Mouse (Mus musculus): ENCODE measurements at regions not wholly inside any gene's neighbourhood (a gene's known extent, or its start where the extent isn't known, plus 50 kb on each side); places are given as distances from the start of the nearest gene placed in this dataset.

DNA sequence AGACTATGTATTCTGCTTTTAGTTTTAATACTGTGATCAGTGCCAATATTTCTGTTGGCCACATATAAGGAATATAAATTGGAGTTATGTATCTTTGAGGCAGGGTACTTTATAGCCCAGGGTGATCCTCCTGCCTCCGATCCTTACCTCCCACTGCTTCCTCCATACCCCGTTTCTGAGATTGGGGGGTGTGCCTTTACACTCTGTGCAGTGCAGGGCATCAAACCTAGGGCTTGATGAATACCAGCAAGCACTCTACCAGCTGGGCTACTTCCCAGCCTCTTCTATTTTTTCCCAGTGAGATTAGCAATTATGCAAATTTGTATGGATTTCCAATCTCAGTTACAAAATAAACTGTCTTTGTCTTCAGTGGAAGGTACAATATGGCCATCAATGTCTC, 97.3 kb upstream of the Tsc22d2 start:
- no peak for DNase-seq

- peak; percentile 49 for DNase-seq
Measured at GRCm38 (mm10) chr3:58318756-58319155, 95.8 kb upstream of the Tsc22d2 start.

DNA sequence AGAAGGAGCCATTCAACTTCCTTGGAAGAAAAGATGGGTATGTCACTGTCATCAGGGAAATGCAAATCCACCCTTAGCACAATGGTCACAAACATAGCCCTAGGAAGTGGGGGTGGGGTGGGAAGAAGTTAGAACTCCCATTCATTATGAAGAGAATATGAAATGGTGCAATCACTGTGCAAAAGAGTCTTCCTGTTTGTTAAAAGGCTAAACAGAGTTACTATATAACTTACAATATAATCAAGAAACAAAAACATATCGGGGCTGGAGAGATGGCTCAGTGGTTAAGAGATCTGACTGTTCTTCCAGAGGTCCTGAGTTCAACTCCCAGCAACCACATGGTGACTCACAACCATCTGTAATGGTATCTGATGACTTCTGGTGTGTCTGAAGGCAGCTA, 95.1 kb upstream of the Tsc22d2 start:
- no peak for DNase-seq

DNA sequence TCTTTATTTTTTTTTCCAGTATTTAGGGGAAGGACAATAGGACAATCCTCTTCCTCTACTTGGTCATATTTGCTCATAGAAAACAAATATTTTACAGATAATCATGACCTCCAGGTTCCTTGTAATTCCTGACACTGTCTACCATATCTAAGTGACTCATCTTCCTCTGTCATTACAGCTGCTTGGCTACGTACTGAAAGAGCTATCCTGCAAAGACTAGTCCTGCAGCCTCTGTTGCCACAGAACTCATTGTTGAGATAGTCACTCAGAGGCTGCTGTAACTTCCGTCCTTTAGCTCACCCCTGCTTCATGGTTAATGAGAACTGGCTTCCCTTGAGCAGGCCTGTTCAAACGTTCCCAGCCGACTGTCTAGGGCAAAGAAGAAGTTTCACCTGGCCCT, 93.7 kb upstream of the Tsc22d2 start:
- DNase-seq, result no peak

DNA sequence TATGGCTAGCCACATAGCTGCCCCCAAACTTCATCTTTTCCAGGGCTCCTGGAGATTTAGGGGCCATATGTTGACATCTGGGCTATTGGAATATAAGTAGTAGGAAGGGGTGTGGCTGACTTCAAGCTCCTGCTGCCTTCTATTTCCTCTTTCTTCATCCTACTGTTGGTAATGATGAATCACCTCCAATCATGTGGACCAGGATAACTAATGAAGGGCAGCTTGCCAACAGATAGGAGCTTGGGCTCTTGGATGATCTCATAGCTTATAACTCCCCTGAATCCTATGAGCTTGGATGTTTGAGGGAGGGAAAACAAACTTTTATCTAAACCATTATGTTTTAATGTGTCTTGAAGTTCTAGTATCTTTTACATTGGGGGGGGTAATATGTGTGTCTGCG, 92.2 kb upstream of the Tsc22d2 start:
- DNase-seq, result no peak

GRCm38 (mm10) chr3:58327721-58328120, 86.8 kb upstream of the Tsc22d2 start:
- DNase-seq, result no peak

DNA sequence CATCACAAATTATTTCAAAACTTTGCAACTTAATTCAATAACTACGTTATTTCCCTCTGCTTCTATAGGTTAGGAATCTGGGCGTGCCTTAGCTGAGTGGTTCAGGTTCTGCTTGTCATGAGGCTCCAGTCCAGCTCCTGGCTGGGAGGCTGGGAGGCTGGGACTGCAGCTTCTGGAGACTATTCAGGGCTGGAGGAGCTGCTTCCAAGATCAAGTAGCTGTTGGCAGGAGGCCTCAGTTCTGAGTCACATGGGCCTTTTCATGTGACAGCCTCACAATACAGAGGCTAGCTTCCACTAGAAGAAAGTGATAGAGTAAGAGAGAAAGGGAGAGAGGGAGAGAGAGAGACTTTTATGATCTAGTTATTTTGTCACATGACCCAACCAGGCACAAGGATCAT, 84.3 kb upstream of the Tsc22d2 start:
- peak; percentile 27 for DNase-seq

- no peak for DNase-seq
Measured at GRCm38 (mm10) chr3:58333997-58334396, 80.5 kb upstream of the Tsc22d2 start.

DNA sequence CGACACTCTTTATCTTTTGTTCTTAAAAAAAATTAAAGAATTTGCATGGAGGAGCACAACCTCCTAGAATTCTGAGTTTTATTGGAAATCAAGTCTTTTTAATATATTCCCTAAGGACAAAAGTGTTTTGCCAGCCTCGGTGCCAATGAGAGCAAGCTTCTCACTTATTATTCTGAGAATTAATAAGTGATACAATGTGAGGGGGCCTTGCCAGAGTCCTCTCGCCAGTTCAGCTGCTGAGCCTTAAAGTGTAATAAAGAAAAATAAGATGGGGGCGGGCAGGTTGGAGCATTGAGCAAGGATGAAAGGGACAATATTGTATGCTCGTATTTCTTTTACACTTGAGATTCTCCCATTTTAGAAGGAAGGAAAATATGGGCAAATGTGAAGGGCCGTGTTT, 79.2 kb upstream of the Tsc22d2 start:
- no peak for DNase-seq

GRCm38 (mm10) chr3:58336135-58336534, 78.4 kb upstream of the Tsc22d2 start:
- no peak for DNase-seq

DNA sequence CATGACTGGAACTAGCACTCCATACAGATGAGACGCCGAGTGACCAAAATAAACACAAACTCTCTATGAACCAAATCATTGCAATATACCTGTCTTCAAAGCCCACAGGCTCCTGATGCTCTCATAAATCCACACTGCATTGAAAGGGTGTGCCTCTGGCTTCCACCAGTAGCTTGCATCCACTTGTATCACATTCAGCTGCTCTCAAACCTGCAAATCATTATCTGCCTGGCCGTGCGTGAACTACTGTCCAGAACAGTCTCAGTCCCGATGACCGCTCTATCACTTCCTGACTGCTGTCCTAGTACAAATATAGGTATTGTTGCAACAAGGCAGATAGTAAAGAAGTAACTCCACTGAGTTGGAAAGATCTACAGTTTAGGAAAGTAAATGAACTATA, 77.9 kb upstream of the Tsc22d2 start:
- DNase-seq, result no peak

DNA sequence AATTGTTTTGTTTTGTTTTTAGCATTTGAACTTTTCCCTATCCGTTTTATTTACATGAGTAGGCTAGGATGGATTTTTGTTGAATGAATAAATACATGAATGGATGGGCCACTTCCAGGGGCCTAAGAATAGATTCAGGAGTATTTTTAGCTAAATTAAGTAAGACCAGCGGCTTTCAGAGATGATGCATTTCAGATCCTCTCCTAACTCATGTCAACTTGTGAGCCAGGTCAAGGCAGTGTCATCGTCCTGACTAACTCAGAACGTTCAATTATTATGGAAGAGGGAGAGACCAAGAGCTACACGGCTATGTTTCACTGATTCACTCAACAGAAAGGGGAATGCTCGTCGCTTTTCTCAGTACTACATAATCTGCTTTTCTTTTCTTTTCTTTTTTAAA, 75.5 kb upstream of the Tsc22d2 start:
- no peak for DNase-seq

DNA sequence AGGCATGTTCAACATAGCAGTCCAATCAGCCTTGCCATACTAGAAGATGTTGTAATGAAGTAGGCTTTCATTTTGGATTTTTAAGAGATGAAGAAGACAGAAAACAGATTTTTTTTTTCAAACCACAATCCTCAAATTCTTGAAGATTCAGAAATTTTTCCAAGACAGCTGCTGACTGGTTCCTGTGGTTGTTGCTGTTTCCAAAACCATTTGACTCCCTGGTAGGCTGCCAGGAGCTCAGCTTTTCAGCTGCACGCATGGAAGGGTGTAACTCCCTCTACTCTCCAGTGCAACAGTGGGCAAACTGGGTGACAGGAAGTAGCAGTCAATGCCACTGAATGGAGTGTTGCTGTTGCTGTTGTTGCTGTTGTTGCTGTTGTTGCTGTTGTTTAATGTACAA, 72.4 kb upstream of the Tsc22d2 start:
- no peak for DNase-seq

GRCm38 (mm10) chr3:58362563-58362962, 52.0 kb upstream of the Tsc22d2 start:
- DNase-seq, result no peak

- DNase-seq, result no peak
Measured at GRCm38 (mm10) chr3:58364526-58364925, 50.0 kb upstream of the Tsc22d2 start.
